Mouse (Mus musculus) liver, adult (tissue): ENCODE measurements around the gene Peli2.

Experiments used
- GATA4 ChIP-seq: IDR thresholded peaks from 2 replicates; pipeline ENCODE4 v1.6.1; 2014; ENCODE audit warnings: mild to moderate bottlenecking, low read length; ENCODE audit not compliant: insufficient replicate concordance

Gene Peli2

GRCm38 (mm10) chr14:48121529-48122517, 1.2 kb downstream of the Peli2 start:
- no peak for TF ChIP-seq GATA4

GRCm38 (mm10) chr14:48124011-48124410, 3.4 kb downstream of the Peli2 start:
- TF ChIP-seq GATA4, result no peak

GRCm38 (mm10) chr14:48124816-48125215, 4.2 kb downstream of the Peli2 start:
- no peak for TF ChIP-seq GATA4

- TF ChIP-seq GATA4, result no peak
Measured at GRCm38 (mm10) chr14:48125971-48126370, 5.3 kb downstream of the Peli2 start.

GRCm38 (mm10) chr14:48126931-48127330, 6.3 kb downstream of the Peli2 start:
- TF ChIP-seq GATA4, result no peak

GRCm38 (mm10) chr14:48127609-48128185, 7.1 kb downstream of the Peli2 start:
- no peak for TF ChIP-seq GATA4

GRCm38 (mm10) chr14:48128701-48129100, 8.1 kb downstream of the Peli2 start:
- no peak for TF ChIP-seq GATA4

- no peak for TF ChIP-seq GATA4
Measured at GRCm38 (mm10) chr14:48130021-48130420, 9.4 kb downstream of the Peli2 start.

- TF ChIP-seq GATA4, result no peak
Measured at GRCm38 (mm10) chr14:48130761-48131575, 10.3 kb downstream of the Peli2 start.

- TF ChIP-seq GATA4, result no peak
Measured at GRCm38 (mm10) chr14:48131576-48131922, 10.9 kb downstream of the Peli2 start.

GRCm38 (mm10) chr14:48132241-48132640, 11.6 kb downstream of the Peli2 start:
- no peak for TF ChIP-seq GATA4

- peak; percentile 66; the same call in 1 of the 2 replicates for TF ChIP-seq GATA4
Measured at GRCm38 (mm10) chr14:48132865-48133802, 12.5 kb downstream of the Peli2 start.

- no peak for TF ChIP-seq GATA4
Measured at GRCm38 (mm10) chr14:48134344-48134743, 13.7 kb downstream of the Peli2 start.

GRCm38 (mm10) chr14:48135816-48136345, 15.3 kb downstream of the Peli2 start:
- no peak for TF ChIP-seq GATA4

GRCm38 (mm10) chr14:48137731-48138130, 17.1 kb downstream of the Peli2 start:
- TF ChIP-seq GATA4, result no peak

- TF ChIP-seq GATA4, result no peak
Measured at GRCm38 (mm10) chr14:48138138-48138537, 17.5 kb downstream of the Peli2 start.
